27 mouse cellular contexts compared by ENCODE assay signal in the genomic region with DNA sequence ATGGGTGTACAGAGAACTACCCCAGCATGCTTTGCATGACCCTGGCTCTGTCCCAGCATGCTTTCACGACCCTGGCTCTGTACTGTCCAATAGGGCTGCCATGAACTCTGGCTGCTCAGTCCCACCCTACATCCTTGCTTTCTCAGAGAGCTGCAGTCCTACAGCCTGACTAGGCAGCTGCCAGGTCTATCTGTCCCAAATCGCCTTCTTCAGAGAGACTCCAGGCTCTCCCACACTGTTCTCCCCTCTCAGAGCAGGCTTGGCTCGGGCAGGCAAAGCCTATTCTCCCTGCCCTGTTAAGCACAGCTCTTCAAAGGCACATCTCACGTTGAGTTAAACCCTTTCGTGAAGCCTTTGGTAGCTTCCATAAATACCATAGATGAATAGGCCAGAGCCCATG.
DNase-seq lines count a peak whose midpoint lies in the region; ATAC-seq lines count a peak whose summit lies in the region.
"Had no signal": no experiment of that assay in that cellular context is flagged by ENCODE, and none has a peak within 500 bp of the region (broad histone marks: within the 10 kb centered on the region; RNA-seq: fewer than 3 reads in every experiment).

No protein-coding gene starts in this region.

- ATAC-seq in cerebellum, adult (ENCODE audit: insufficient number of reproducible peaks, low FRiP score, low TSS enrichment): no peak
- ATAC-seq: forebrain, embryonic 14.5 days; inflammation-experienced regulatory T-cells, adult 6 months; midbrain, embryonic 16.5 days had no signal

- H3K36me3 ChIP-seq in embryonic facial prominence, embryonic 10.5 days (replicated peaks): no peaks in the 10 kb centered on the region
- H3K36me3 ChIP-seq: G1E; heart, embryonic 10.5 days; heart, embryonic 15.5 days; hindbrain, embryonic 13.5 days; kidney, embryonic 15.5 days; limb, embryonic 12.5 days; liver, embryonic 15.5 days had no signal

- no peak overlapping the region for H3K4me3 ChIP-seq in embryonic facial prominence, embryonic 10.5 days
- H3K4me3 ChIP-seq: erythroblast, embryonic 14.5 days; heart, embryonic 10.5 days; heart, embryonic 15.5 days; hindbrain, embryonic 13.5 days; kidney, embryonic 15.5 days; layer of hippocampus, adult 2 months; limb, embryonic 12.5 days; liver, embryonic 15.5 days had no signal

- H3K27me3 ChIP-seq in embryonic facial prominence, embryonic 10.5 days (replicated peaks; ENCODE audit: low read depth, poor library complexity, severe bottlenecking): no peaks in the 10 kb centered on the region
- H3K27me3 ChIP-seq: heart, embryonic 15.5 days; hindbrain, embryonic 13.5 days; liver, embryonic 15.5 days had no signal

- peaks cover 10% of the 10 kb centered on the region for H3K4me1 ChIP-seq in embryonic facial prominence, embryonic 10.5 days
- H3K4me1 ChIP-seq: liver, embryonic 15.5 days had no signal

- peak; percentile 40 to 65 for DNase-seq in cerebellum, adult 18-20 months
- peak; percentile 28 for DNase-seq in layer of hippocampus, adult 11-12 months (ENCODE audit: low spot score)
- no peak for DNase-seq in layer of hippocampus, postnatal 36 days
- peak; percentile 74 for DNase-seq in brain, adult 2 months (ENCODE audit: low read depth, low spot score)
- peak; percentile 44 to 53 for DNase-seq in cerebellum, postnatal 10 days
- DNase-seq in embryonic facial prominence, embryonic 10.5 days (ENCODE audit: low spot score): no peak
- DNase-seq: adrenal gland, adult 8-10 months; gastrocnemius, postnatal 14 days; kidney, adult 11 months; kidney, postnatal 25 days; lung, embryonic 14.5 days; lung, postnatal 14 days; right cerebral cortex, postnatal 4 days; thymus, postnatal 4 days had no signal

- H3K27ac ChIP-seq in embryonic facial prominence, embryonic 10.5 days (replicated peaks): no peak overlapping the region
- H3K27ac ChIP-seq: heart, embryonic 10.5 days; heart, embryonic 15.5 days; hindbrain, embryonic 13.5 days; kidney, embryonic 15.5 days; layer of hippocampus, adult 2 months; limb, embryonic 12.5 days; liver, embryonic 15.5 days had no signal

- 74% methylated on average over 5 of the region's 5 CpGs for WGBS in embryonic facial prominence, embryonic 10.5 days

- H3K9me3 ChIP-seq in embryonic facial prominence, embryonic 10.5 days: no peaks in the 10 kb centered on the region
- H3K9me3 ChIP-seq: heart, embryonic 10.5 days; heart, embryonic 15.5 days; hindbrain, embryonic 13.5 days; kidney, embryonic 15.5 days; limb, embryonic 12.5 days; liver, embryonic 15.5 days had no signal

Comparison
In these comparisons a context has a peak if more than half of its experiments do, and no peak if none do; other contexts are left out.
1. DNase-seq: peak in cerebellum, adult 18-20 months (2 of 2), layer of hippocampus, adult 11-12 months (single experiment), brain, adult 2 months (single experiment) and cerebellum, postnatal 10 days (2 of 2); none in layer of hippocampus, postnatal 36 days (0 of 2) and embryonic facial prominence, embryonic 10.5 days (single experiment).